In the genomic region with DNA sequence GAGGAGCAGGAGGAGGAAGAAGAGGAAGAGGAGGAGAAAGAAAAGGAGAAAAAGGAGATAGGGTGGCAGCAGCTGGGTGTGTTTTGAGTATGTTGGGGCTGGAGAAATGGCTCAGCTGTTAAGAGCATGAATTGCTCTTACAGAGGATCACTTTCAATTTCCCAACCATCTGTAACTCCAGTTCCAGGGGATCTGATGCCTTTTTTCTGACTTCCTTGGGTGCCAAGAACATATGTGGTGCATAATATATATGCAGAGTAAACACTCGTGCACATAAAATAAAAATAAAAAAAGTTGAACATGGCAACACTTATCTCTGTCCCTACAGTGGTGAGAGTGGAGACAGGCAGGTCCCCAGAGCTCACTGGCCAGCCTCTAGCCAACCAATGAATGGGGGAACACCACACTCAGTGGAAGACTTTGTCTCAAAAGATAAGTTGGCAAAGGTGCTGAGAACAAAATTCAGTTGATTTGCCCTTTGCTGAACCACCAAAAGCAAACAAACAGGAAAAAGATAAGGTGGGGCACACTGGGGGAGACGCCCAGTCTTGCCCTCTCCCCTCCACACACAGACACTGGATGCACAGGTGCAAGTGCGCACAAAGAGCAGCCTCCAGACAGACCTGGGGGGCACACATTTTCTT, we compare ENCODE assay signal across 17 mouse cellular contexts. TPM values are rescaled to one million over a fixed set of nuclear protein-coding genes. Genes with fewer than 3 reads are reported as not detected.
DNase-seq lines count a peak whose midpoint lies in the region; ATAC-seq and TF ChIP-seq lines count a peak whose summit lies in the region.
"Had no signal": no experiment of that assay in that cellular context is flagged by ENCODE, and none has a peak within 500 bp of the region (broad histone marks: within the 10 kb centered on the region; RNA-seq: fewer than 3 reads in every experiment).

No protein-coding gene starts in this region.

- H3K9ac ChIP-seq in MEL (ENCODE audit: control insufficient read depth, low read depth, low read length, poor library complexity, severe bottlenecking) = peak overlapping the region; percentile 54
- peak overlapping the region; percentile 53 for H3K9ac ChIP-seq in liver, embryonic 14.5 days (replicated peaks)
- no peak overlapping the region for H3K9ac ChIP-seq in stomach, postnatal 0 days (ENCODE audit: low read length)
- H3K9ac ChIP-seq: heart, embryonic 15.5 days; hindbrain, embryonic 12.5 days; neural tube, embryonic 13.5 days had no signal

- ATAC-seq in common myeloid progenitor, adult 5-6 weeks (replicated peaks; ENCODE audit: low read depth, poor library complexity, severe bottlenecking) = peak; percentile 30; the same call in 1 of the 2 replicates
- ATAC-seq in liver, embryonic 14.5 days (ENCODE audit: insufficient read depth) = peak; percentile 54
- no peak for ATAC-seq in stomach, postnatal 0 days (ENCODE audit: low FRiP score, low TSS enrichment)
- no peak for ATAC-seq in frontal cortex, adult (ENCODE audit: low TSS enrichment)
- ATAC-seq: activated CD4-positive, CD25-positive, alpha-beta regulatory T cell, adult 4 months had no signal

- TF ChIP-seq EP300 in MEL (IDR thresholded peaks at IDR 0.05; ENCODE audit: low read depth in 1 of 2, low read length in 2 of 2) = peak; percentile 93 to 96
- TF ChIP-seq EP300 in liver, embryonic 14.5 days (IDR thresholded peaks at IDR 0.05; ENCODE audit: low read depth) = no peak
- no peak for TF ChIP-seq EP300 in stomach, postnatal 0 days (optimal IDR thresholded peaks at IDR 0.05)

- TF ChIP-seq POLR2A in MEL (IDR thresholded peaks at IDR 0.05; ENCODE audit: control insufficient read depth in 1 of 2, insufficient read depth in 1 of 2, low read depth in 1 of 2, low read length in 2 of 2, poor library complexity in 1 of 2) = peak in 1 of 2 experiments; percentile 53; a peak in 1 of 4 replicates
- no peak for TF ChIP-seq POLR2A in cerebellum, adult 2 months (IDR thresholded peaks at IDR 0.05; ENCODE audit: borderline replicate concordance, insufficient read depth, low read length)

- 9% methylated on average over 3 of the region's 3 CpGs for WGBS in liver, embryonic 14.5 days (ENCODE audit: insufficient replicate concordance)
- WGBS in stomach, postnatal 0 days = 53% methylated on average over 3 of the region's 3 CpGs
- 85% methylated on average over 3 of the region's 3 CpGs for WGBS in cerebellum, adult 2 months

- peak overlapping the region; percentile 93 for H3K27ac ChIP-seq in MEL (ENCODE audit: control insufficient read depth, low read depth, low read length)
- peak overlapping the region; percentile 77 for H3K27ac ChIP-seq in liver, embryonic 14.5 days
- H3K27ac ChIP-seq in stomach, postnatal 0 days (replicated peaks) = peak overlapping the region; percentile 13; the same call in 1 of the 2 replicates
- H3K27ac ChIP-seq in cerebellum, adult 2 months (ENCODE audit: insufficient read depth, low read length) = no peak overlapping the region
- H3K27ac ChIP-seq: heart, embryonic 15.5 days; hindbrain, embryonic 12.5 days; neural tube, embryonic 13.5 days had no signal

- peaks cover 27% of the 10 kb centered on the region for H3K79me2 ChIP-seq in MEL (ENCODE audit: control insufficient read depth, insufficient read depth, low read length, poor library complexity)

- H3K4me3 ChIP-seq in MEL (ENCODE audit: control insufficient read depth in 1 of 2, insufficient read depth in 1 of 2, low read depth in 2 of 2, low read length in 2 of 2) = peak overlapping the region; percentile 27 to 43
- H3K4me3 ChIP-seq in liver, embryonic 14.5 days (ENCODE audit: insufficient read depth in 1 of 2, low read depth in 2 of 2, low read length in 2 of 2) = peak overlapping the region in 1 of 2 experiments; percentile 28; a peak in 2 of 4 replicates
- H3K4me3 ChIP-seq in stomach, postnatal 0 days (ENCODE audit: low read depth, low read length) = no peak overlapping the region
- H3K4me3 ChIP-seq in cerebellum, adult 2 months (replicated peaks; ENCODE audit: insufficient read depth, low read depth, low read length) = no peak overlapping the region
- H3K4me3 ChIP-seq: heart, embryonic 15.5 days; hindbrain, embryonic 12.5 days; neural tube, embryonic 13.5 days had no signal

- no peaks in the 10 kb centered on the region for H3K27me3 ChIP-seq in MEL (ENCODE audit: control insufficient read depth in 1 of 2, insufficient read depth in 2 of 2, low read length in 2 of 2)
- no peaks in the 10 kb centered on the region for H3K27me3 ChIP-seq in liver, embryonic 14.5 days (ENCODE audit: control insufficient read depth, insufficient read depth, low read length)
- H3K27me3 ChIP-seq in stomach, postnatal 0 days (ENCODE audit: control insufficient read depth, insufficient read depth, low read length) = no peaks in the 10 kb centered on the region
- no peaks in the 10 kb centered on the region for H3K27me3 ChIP-seq in cerebellum, adult 2 months (ENCODE audit: control insufficient read depth, insufficient read depth, low read length)
- H3K27me3 ChIP-seq: heart, embryonic 15.5 days; hindbrain, embryonic 12.5 days; neural tube, embryonic 13.5 days had no signal

- peaks cover 5 to 30% of the 10 kb centered on the region in 2 experiments for H3K4me1 ChIP-seq in MEL (ENCODE audit: control insufficient read depth in 1 of 2, insufficient read depth in 2 of 2, low read length in 2 of 2)
- H3K4me1 ChIP-seq in liver, embryonic 14.5 days (replicated peaks; ENCODE audit: control insufficient read depth in 2 of 2, insufficient read depth in 2 of 2, low read length in 1 of 2) = peaks cover 22 to 26% of the 10 kb centered on the region in 2 experiments
- H3K4me1 ChIP-seq in stomach, postnatal 0 days (replicated peaks; ENCODE audit: control insufficient read depth, insufficient read depth) = no peaks in the 10 kb centered on the region; the same call in 1 of the 2 replicates
- peaks cover 3% of the 10 kb centered on the region; the same call in 1 of the 2 replicates for H3K4me1 ChIP-seq in cerebellum, adult 2 months (ENCODE audit: control insufficient read depth, insufficient read depth, low read length)

- TF ChIP-seq CTCF in MEL (IDR thresholded peaks at IDR 0.05 in 2 of 3, conservative IDR thresholded peaks at IDR 0.05 in 1 of 3; ENCODE audit: control insufficient read depth in 1 of 3, insufficient read depth in 1 of 3, low read depth in 2 of 3, low read length in 3 of 3, poor library complexity in 1 of 3, severe bottlenecking in 1 of 3) = no peak
- TF ChIP-seq CTCF in liver, embryonic 14.5 days (IDR thresholded peaks at IDR 0.05; ENCODE audit: low read depth) = no peak
- TF ChIP-seq CTCF in stomach, postnatal 0 days (IDR thresholded peaks at IDR 0.05; ENCODE audit: low read depth) = no peak
- TF ChIP-seq CTCF in cerebellum, adult 2 months (IDR thresholded peaks at IDR 0.05; ENCODE audit: borderline replicate concordance, insufficient read depth, low read depth, low read length) = no peak

- TF ChIP-seq RAD21 in MEL (IDR thresholded peaks at IDR 0.05; ENCODE audit: low read depth, low read length) = no peak

- no peaks in the 10 kb centered on the region for H3K9me3 ChIP-seq in MEL (replicated peaks; ENCODE audit: insufficient read depth, low read length)
- H3K9me3 ChIP-seq in liver, embryonic 14.5 days (ENCODE audit: control insufficient read depth, low read length) = no peaks in the 10 kb centered on the region
- H3K9me3 ChIP-seq in stomach, postnatal 0 days (ENCODE audit: control insufficient read depth, low read length) = no peaks in the 10 kb centered on the region
- H3K9me3 ChIP-seq: heart, embryonic 15.5 days; hindbrain, embryonic 12.5 days; neural tube, embryonic 13.5 days had no signal

- peak overlapping the region; percentile 59 for H3K4me2 ChIP-seq in liver, embryonic 14.5 days (ENCODE audit: low read depth)
- no peak overlapping the region for H3K4me2 ChIP-seq in stomach, postnatal 0 days (replicated peaks; ENCODE audit: low read depth)
- H3K4me2 ChIP-seq: heart, embryonic 15.5 days; hindbrain, embryonic 12.5 days; neural tube, embryonic 13.5 days had no signal

- peaks cover 11 to 32% of the 10 kb centered on the region in 2 experiments for H3K36me3 ChIP-seq in MEL (ENCODE audit: control insufficient read depth in 1 of 2, insufficient read depth in 2 of 2, low read length in 2 of 2)
- peaks cover 12% of the 10 kb centered on the region for H3K36me3 ChIP-seq in liver, embryonic 14.5 days (replicated peaks; ENCODE audit: control insufficient read depth, insufficient read depth, low read depth)
- H3K36me3 ChIP-seq in stomach, postnatal 0 days (ENCODE audit: control insufficient read depth, insufficient read depth, low read length) = peaks cover 3% of the 10 kb centered on the region; the same call in 1 of the 2 replicates

- peak; percentile 93 for DNase-seq in MEL (ENCODE audit: low read depth, low spot score)
- peak; percentile 46 to 58 (median 50) for DNase-seq in liver, embryonic 14.5 days (ENCODE audit: low read depth in 3 of 3, low spot score in 3 of 3)
- no peak for DNase-seq in stomach, postnatal 0 days (ENCODE audit: low spot score)
- DNase-seq in urinary bladder, postnatal 4 days (ENCODE audit: low spot score in 2 of 2) = no peak
- DNase-seq in cerebellum, adult 2 months = no peak
- DNase-seq: adrenal gland, postnatal 25 days; cerebellum, postnatal 36 days; heart, adult 11 months; kidney, adult 11 months; kidney, postnatal 14 days; lung, adult 18-20 months had no signal

RNA-seq across cellular contexts. Expression of gene Hnrnpab, which starts 2.7 kb away (rescaled TPM):
- total RNA-seq in MEL (2012; rRNA removed) = 894 and 908 TPM in 2 replicates
- polyA plus RNA-seq in MEL (2012; ENCODE audit: insufficient read depth in 1 of 2, insufficient read length in 2 of 2, low read depth in 1 of 2, low replicate concordance in 2 of 2, missing spikeins in 1 of 2) = 1,000 to 10,000 TPM in 1 of 2 experiments, 100 to 1,000 TPM in 1; 184 to 1,104 TPM
- 1,082 and 1,177 TPM in 2 replicates for total RNA-seq in common myeloid progenitor, adult 5-6 weeks (2017)
- polyA plus RNA-seq in liver, embryonic 14.5 days (2012; rRNA removed) = 215 and 260 TPM in 2 replicates
- 220 and 252 TPM in 2 replicates for polyA plus RNA-seq in liver, embryonic 14.5 days (2014; fragmentation: Nextera tagmentation; extraction: Ambion mirVana)
- polyA plus RNA-seq in stomach, postnatal 0 days (2015; fragmentation: Nextera tagmentation; extraction: Ambion mirVana) = 204 and 215 TPM in 2 replicates
- 101 and 103 TPM in 2 replicates for polyA plus RNA-seq in cerebellum, adult 2 months (2012; rRNA removed)

RNA-seq across cellular contexts. Expression of gene Nhp2, which starts 10.1 kb away (rescaled TPM):
- 588 and 649 TPM in 2 replicates for total RNA-seq in MEL (2012; rRNA removed)
- 1,000 to 10,000 TPM in 1 of 2 experiments, 100 to 1,000 TPM in 1; 739 to 6,489 TPM for polyA plus RNA-seq in MEL (2012; ENCODE audit: insufficient read depth in 1 of 2, insufficient read length in 2 of 2, low read depth in 1 of 2, low replicate concordance in 2 of 2, missing spikeins in 1 of 2)
- 115 and 170 TPM in 2 replicates for total RNA-seq in common myeloid progenitor, adult 5-6 weeks (2017)
- polyA plus RNA-seq in liver, embryonic 14.5 days (2012; rRNA removed) = 64.1 and 78.3 TPM in 2 replicates
- 136 and 144 TPM in 2 replicates for polyA plus RNA-seq in liver, embryonic 14.5 days (2014; fragmentation: Nextera tagmentation; extraction: Ambion mirVana)
- 134 and 144 TPM in 2 replicates for polyA plus RNA-seq in stomach, postnatal 0 days (2015; fragmentation: Nextera tagmentation; extraction: Ambion mirVana)
- 45.2 and 48.4 TPM in 2 replicates for polyA plus RNA-seq in cerebellum, adult 2 months (2012; rRNA removed)

RNA-seq across cellular contexts. Expression of gene Phykpl, which starts 24.8 kb away (rescaled TPM):
- total RNA-seq in MEL (2012; rRNA removed) = 17.2 and 22.7 TPM in 2 replicates
- polyA plus RNA-seq in MEL (2012; ENCODE audit: insufficient read depth in 1 of 2, insufficient read length in 2 of 2, low read depth in 1 of 2, low replicate concordance in 2 of 2, missing spikeins in 1 of 2) = 10 to 100 TPM in 1 of 2 experiments, not detected in 1; 23.0 TPM
- 16.1 and 21.2 TPM in 2 replicates for total RNA-seq in common myeloid progenitor, adult 5-6 weeks (2017)
- polyA plus RNA-seq in liver, embryonic 14.5 days (2012; rRNA removed) = 7.3 and 10.1 TPM in 2 replicates
- 10.7 TPM in 2 replicates for polyA plus RNA-seq in liver, embryonic 14.5 days (2014; fragmentation: Nextera tagmentation; extraction: Ambion mirVana)
- polyA plus RNA-seq in stomach, postnatal 0 days (2015; fragmentation: Nextera tagmentation; extraction: Ambion mirVana) = 13.3 and 14.0 TPM in 2 replicates
- polyA plus RNA-seq in cerebellum, adult 2 months (2012; rRNA removed) = 19.3 and 23.2 TPM in 2 replicates

RNA-seq across cellular contexts. Expression of gene Rmnd5b, which starts 26.3 kb away (rescaled TPM):
- total RNA-seq in MEL (2012; rRNA removed) = 52.5 and 55.1 TPM in 2 replicates
- 10 to 100 TPM in 1 of 2 experiments, not detected in 1; 63.0 TPM for polyA plus RNA-seq in MEL (2012; ENCODE audit: insufficient read depth in 1 of 2, insufficient read length in 2 of 2, low read depth in 1 of 2, low replicate concordance in 2 of 2, missing spikeins in 1 of 2)
- total RNA-seq in common myeloid progenitor, adult 5-6 weeks (2017) = 15.5 and 15.8 TPM in 2 replicates
- polyA plus RNA-seq in liver, embryonic 14.5 days (2012; rRNA removed) = 15.2 and 15.6 TPM in 2 replicates
- 19.0 and 20.5 TPM in 2 replicates for polyA plus RNA-seq in liver, embryonic 14.5 days (2014; fragmentation: Nextera tagmentation; extraction: Ambion mirVana)
- polyA plus RNA-seq in stomach, postnatal 0 days (2015; fragmentation: Nextera tagmentation; extraction: Ambion mirVana) = 34.6 and 35.3 TPM in 2 replicates
- 62.3 and 72.9 TPM in 2 replicates for polyA plus RNA-seq in cerebellum, adult 2 months (2012; rRNA removed)

RNA-seq across cellular contexts. Expression of gene N4bp3, which starts 41.3 kb away (rescaled TPM):
- 6.9 and 7.1 TPM in 2 replicates for total RNA-seq in MEL (2012; rRNA removed)
- polyA plus RNA-seq in MEL (2012; ENCODE audit: insufficient read depth in 1 of 2, insufficient read length in 2 of 2, low read depth in 1 of 2, low replicate concordance in 2 of 2, missing spikeins in 1 of 2) = 10 to 100 TPM in 1 of 2 experiments, not detected in 1; 11.5 TPM
- total RNA-seq in common myeloid progenitor, adult 5-6 weeks (2017) = 4.3 and 4.6 TPM in 2 replicates
- 1.2 TPM in 2 replicates for polyA plus RNA-seq in liver, embryonic 14.5 days (2012; rRNA removed)
- 1.7 and 1.8 TPM in 2 replicates for polyA plus RNA-seq in liver, embryonic 14.5 days (2014; fragmentation: Nextera tagmentation; extraction: Ambion mirVana)
- 16.1 and 16.8 TPM in 2 replicates for polyA plus RNA-seq in stomach, postnatal 0 days (2015; fragmentation: Nextera tagmentation; extraction: Ambion mirVana)
- polyA plus RNA-seq in cerebellum, adult 2 months (2012; rRNA removed) = 15.3 and 16.7 TPM in 2 replicates

Comparison
In these comparisons a context has a peak if more than half of its experiments do, and no peak if none do; other contexts are left out.
1. DNase-seq: peak in MEL (single experiment) and liver, embryonic 14.5 days (3 of 3); none in stomach, postnatal 0 days (single experiment), urinary bladder, postnatal 4 days (0 of 2) and cerebellum, adult 2 months (0 of 2).
2. H3K4me3 ChIP-seq: peak in MEL (2 of 2); none in stomach, postnatal 0 days (single experiment) and cerebellum, adult 2 months (single experiment).
3. ATAC-seq: peak in common myeloid progenitor, adult 5-6 weeks (single experiment) and liver, embryonic 14.5 days (single experiment); none in stomach, postnatal 0 days (single experiment) and frontal cortex, adult (single experiment).